Mouse (Mus musculus): ENCODE results near the gene Ispd.
"Not testable (repeated sequence)": the region's sequence is repeated elsewhere in the genome, so short reads cannot be mapped to it uniquely, and the experiment has no call there.

Ispd gene

DNA sequence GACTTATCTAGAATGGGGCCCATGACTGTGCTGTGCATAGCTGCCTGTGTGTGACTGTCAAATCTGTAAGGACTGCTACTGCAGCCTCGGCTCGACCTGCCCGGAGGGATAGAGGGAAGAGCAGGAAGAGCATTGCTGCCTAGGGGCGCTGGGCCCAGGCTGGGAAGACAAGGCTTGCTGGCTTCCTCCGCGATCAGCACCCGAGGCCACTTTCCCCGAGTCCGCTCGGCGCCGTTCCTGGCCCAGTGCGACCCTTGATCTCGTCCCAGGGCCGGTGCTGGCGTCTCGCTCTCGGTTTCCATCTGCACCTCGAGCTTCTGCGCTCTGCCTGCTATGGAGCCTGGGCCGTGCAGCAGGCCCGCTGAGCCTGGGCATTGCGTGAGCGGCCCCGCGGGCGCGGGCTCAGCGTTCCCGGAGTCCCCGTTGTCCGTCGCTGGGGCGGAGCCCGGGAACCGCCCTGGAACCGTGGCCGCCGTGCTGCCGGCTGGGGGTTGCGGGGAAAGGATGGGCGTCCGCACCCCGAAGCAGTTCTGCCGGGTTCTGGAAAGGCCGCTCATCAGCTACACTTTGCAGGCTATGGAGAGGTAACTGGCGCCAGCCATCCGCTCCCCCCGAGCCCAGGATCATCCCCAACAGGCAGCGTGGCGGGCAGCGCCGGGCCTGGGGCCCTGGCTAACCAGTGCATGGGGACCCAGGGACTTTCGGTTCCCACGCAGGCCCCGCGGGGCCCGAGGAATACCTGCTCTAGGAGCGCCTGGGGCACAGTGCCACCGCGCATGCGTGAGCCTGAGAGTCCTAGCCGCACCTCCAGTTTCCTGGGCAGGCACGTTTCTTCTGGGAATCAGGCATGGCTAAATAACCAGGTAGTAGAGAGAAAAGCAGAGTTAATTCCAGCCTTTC lies at the start of gene Ispd, which contains the start of gene D630036H23Rik:
Ispd (plus strand) TSS at position 10 of the 900 bp plus-strand sequence.
D630036H23Rik (minus strand) TSS at position 741 of the 900 bp plus-strand sequence.
- peak; percentile 88 for DNase-seq (ENCODE audit: low spot score)

DNA sequence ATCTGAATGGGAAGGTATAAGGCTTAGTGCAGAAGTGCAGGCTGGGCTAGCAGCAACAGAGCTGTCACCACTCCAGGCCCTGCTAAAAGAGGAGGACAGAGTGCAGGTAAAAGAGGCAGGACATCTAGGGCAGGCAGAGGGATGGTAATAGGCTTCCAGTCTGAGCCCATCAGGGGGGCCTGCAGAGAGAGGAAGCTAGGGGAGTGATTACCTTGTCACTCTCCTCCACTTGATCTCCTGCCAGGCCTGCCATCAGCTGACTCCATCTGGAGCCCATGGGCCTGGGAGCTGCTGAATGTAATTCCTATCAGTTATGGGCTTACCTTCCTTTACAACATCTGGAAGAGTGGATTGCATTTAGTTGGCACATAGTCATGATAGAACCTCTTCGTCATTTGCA lies 48.6 kb upstream of the Ispd start:
- DNase-seq (ENCODE audit: low spot score) = no peak

DNA sequence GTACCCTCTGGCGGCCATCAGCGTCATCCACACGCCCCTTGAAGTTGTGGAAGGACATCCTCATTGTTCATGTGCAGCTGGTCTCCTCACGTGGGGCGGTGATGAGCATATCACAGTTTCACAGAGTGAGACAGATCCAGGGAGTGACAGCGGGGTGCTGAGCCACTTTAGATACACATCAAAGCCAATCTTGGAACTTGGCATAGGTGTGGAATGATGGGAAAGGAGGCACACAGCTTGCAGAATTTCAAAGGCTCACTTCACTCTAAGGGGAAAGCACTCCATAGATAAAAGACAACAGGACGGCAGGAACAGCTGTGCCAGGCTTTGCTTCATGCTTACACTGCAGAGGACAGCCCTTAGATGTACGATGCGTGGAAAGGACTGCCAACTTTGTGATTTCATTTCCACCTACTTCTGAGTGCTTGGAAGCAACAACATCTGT lies 47.4 kb upstream of the Ispd start:
- DNase-seq (ENCODE audit: low spot score) = no peak

DNA sequence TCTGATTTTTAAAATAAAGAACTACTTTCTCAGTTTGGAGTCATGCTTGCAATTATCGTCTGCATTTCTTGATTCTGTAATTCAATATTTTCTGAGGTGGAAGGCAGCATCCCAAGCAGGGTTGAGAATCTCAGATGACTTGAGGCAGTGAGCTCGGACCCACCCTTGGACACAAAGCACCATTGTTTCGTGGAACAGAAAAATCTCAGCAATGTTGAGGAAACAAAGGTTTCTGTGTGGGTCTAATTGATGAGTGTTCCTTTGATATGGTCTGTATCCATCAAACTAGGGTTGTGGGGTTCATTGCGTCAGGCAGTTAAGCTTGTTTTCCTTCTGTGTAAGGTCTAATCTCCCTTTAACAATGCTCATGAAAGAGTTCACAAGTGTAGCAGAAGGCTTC lies 37.1 kb upstream of the Ispd start:
- DNase-seq (ENCODE audit: low spot score) = no peak

DNA sequence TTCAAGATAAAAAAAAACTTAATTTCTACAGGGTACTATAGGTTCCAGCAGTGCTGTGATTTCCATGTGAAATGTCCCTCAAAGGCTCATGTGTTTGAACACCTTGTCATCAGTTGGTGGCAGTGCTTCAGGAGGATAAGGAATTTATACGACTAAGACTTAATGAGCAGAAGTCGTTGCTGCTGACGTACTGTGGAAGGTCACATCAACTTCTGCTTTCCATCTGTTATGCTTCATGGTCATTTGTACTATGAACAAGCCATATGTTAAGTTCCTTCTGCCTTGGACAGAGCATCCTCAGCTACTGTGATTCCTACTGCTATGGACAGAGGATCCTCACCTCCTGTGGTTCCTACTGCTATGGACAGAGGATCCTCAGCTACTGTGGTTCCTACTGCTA lies 21.2 kb upstream of the Ispd start:
- no peak for DNase-seq (ENCODE audit: low spot score)

DNA sequence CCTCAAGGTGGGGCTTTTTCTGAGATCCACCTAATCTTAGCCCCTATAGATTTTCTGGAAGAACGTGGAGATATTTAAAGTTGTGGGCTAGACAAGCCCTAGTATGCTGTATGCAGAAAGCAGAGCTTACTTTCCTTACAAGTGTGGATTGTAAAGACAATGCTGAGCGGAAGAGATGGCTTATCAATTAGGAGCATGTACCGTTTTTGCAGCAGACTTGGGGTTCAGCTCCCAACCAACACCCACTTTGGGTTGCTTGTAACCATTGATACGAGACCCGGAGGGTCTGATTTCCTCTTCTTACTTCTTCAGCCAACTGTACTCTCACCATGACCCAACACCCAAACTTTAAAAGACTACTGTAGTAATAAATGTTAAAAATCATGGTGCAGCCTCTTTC lies 20.6 kb upstream of the Ispd start:
- no peak for DNase-seq (ENCODE audit: low spot score)

- no peak for DNase-seq (ENCODE audit: low spot score)
Observed at GRCm38 (mm10) chr12:36364013-36364412, 17.2 kb upstream of the Ispd start.

DNA sequence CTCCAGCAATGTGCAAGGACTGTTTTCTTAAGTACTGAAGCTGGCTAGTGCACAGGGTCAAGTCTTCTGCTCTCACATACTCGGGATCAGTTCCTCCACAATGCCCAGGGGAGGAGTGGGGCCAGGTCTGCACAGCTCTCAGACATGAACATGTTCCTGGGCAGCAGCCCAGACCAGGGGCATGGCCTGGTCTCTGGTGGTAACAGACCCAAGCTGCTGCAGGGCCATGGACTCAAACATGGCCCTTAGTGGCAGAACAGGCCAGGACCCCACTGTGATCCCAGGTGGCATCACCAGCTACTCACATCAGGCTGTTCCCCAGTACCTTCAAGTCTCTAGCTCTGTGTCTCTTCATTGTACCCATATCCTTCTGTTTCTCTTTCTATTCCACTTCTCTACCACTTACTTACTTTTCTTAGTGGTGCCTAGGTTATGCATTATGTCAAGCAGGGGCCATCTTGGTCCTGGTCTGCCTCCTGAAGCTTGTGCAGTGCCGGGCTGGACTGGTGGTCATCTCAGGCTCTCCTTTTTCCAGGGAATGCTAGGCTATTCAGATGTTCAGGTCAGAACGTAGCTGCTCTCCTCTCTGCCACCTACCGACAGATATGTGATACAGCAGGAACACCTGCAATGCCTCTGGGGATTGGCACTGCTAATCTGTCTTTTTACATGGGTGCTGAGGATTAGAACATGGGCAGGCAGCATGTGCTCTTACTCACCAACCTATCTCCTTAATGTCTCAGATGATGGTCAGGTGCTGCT lies 7.8 kb upstream of the Ispd start:
- no peak for DNase-seq (ENCODE audit: low spot score)

- not testable (repeated sequence) for DNase-seq (ENCODE audit: low spot score)
Observed at GRCm38 (mm10) chr12:36376391-36376790, 4.9 kb upstream of the Ispd start.

- DNase-seq (ENCODE audit: low spot score) = no peak
Observed at GRCm38 (mm10) chr12:36380254-36380653, 996 bp upstream of the Ispd start.

GRCm38 (mm10) chr12:36380806-36381205 lies 444 bp upstream of the Ispd start:
- DNase-seq (ENCODE audit: low spot score) = no peak

GRCm38 (mm10) chr12:36385386-36385785 lies 4.1 kb downstream of the Ispd start:
- DNase-seq (ENCODE audit: low spot score) = no peak

DNA sequence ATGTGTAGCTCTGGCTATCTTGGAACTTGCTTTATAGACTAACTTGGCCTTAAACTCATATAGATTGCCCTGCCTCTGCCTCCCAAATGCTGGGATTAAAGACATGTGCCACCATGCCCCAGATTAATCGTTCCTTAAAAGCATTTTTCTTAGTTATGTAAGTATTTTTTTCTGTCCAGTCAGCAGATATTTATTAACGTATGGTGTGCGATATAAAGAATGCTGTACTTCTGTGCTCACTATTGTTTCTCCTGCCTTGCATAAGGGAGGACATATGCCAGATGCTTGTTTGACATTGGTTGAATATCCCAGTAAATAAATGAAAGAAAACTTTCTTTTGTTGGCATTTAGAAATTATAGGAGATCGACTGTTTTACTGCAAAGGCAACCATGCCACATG lies 5.7 kb downstream of the Ispd start:
- no peak for DNase-seq (ENCODE audit: low spot score)

GRCm38 (mm10) chr12:36395115-36395514 lies 13.9 kb downstream of the Ispd start:
- DNase-seq (ENCODE audit: low spot score) = no peak

DNA sequence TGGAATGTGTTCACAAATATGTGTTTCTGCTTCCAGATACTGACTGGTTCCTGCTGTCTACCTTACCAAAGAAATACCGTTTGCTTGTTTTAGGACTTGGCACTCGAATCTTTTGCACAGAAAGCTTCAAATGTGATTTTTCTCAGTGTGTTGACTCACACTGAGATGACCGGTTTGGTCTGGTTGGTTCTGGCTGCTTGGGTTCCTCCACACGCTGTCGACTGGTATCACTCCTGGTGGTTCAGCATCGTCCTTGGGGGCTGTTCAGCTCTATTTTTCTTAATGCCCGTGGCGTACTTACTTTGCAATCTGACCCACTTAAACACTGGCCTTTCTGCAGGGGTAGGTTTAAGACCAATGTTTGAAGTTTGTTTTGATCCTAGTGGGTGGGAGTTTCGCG lies 42.4 kb downstream of the Ispd start:
- DNase-seq (ENCODE audit: low spot score) = peak; percentile 10

DNA sequence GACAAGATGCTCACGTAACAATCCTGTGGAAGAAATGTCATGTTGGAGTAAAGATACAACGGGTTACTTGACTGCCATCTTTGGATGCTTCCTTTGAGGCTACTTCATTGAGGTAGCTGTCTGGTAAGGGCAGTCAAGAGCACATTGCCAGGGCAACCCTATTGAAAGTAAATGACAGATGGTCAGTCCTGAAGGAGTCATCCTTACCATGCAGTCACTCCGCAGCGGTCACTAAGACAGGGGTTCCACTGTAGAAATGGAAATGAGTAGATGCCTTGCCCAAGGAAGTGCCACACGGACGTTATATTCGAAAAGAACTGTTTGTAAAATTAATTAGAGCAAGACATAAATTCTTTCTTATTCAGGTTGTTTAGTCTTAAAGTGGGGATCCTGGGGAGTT lies 44.0 kb downstream of the Ispd start:
- no peak for DNase-seq (ENCODE audit: low spot score)

GRCm38 (mm10) chr12:36426163-36427045 lies 45.2 kb downstream of the Ispd start:
- DNase-seq (ENCODE audit: low spot score) = no peak

DNA sequence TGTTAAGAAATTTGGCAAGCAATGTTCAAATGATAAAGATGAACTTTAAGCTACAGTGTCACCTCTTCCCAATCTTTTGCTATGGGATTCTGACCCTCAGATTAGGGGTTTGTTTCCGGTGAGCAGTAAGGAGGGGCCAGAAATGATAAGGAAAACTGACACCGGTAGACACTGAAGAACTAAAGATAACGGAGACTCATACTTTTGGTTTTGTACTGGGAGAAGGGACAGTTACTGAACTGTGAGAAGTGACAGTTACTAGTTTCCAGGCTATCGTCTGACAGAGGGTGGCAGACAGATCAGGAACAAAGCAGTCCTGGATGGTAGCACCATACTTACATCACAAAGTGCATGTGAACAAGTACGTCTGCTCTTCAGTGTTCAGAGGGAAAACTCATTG lies 55.7 kb downstream of the Ispd start:
- DNase-seq (ENCODE audit: low spot score) = no peak

- no peak for DNase-seq (ENCODE audit: low spot score)
Observed at GRCm38 (mm10) chr12:36439396-36439795, 58.1 kb downstream of the Ispd start.

- no peak for DNase-seq (ENCODE audit: low spot score)
Observed at GRCm38 (mm10) chr12:36456002-36456401, 74.8 kb downstream of the Ispd start.

DNA sequence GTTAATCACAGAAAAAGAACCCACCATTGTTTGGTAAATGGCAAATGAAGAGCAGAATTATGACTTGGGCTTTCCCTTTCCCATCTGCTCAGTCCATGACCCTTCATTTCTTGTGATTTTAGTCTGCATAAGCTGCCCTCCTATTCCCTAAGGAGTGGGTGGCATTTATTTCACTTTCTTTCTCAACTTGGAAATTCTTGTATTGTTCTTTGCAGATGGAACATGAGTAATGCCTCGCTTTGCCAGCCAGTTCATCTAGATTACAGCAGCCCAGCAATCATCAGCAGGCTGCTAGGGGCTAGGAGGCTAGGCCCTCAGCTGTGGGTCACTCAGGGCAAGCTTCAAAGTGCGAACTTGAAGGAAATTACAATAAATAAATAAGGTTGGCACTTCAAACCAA lies 76.5 kb downstream of the Ispd start:
- DNase-seq (ENCODE audit: low spot score) = no peak
